Mouse (Mus musculus): ENCODE measurements at regions not wholly inside any gene's neighbourhood (a gene's known extent, or its start where the extent isn't known, plus 50 kb on each side); places are given as distances from the start of the nearest gene placed in this dataset.
A peak's percentile ranks its signal among the peaks of the same experiment; 100 is the strongest.
"Not testable (repeated sequence)": the region's sequence is repeated elsewhere in the genome, so short reads cannot be mapped to it uniquely, and the experiment has no call there.

GRCm38 (mm10) chr14:71085721-71086120 is 486.1 kb upstream of the Fam160b2 start:
- 92% methylated on average over 3 of the region's 3 CpGs for WGBS
- H3K4me1 ChIP-seq: no peaks in the 10 kb centered on the region
- no peaks in the 10 kb centered on the region for H3K9me3 ChIP-seq (replicated peaks)
- H3K36me3 ChIP-seq (ENCODE audit: poor library complexity, severe bottlenecking): no peaks in the 10 kb centered on the region
- no peak overlapping the region for H3K4me2 ChIP-seq
- H3K27ac ChIP-seq: no peak overlapping the region
- H3K9ac ChIP-seq: no peak overlapping the region
- no peak overlapping the region for H3K4me3 ChIP-seq
- ATAC-seq: no peak
- H3K27me3 ChIP-seq: no peaks in the 10 kb centered on the region

- Histone ChIP-seq H3K4me3 (no peak overlapping the region), H3K9me3 (replicated peaks) (no peaks in the 10 kb centered on the region)
- ATAC-seq: no peak
Measured at GRCm38 (mm10) chr14:71082327-71082726, 482.7 kb upstream of the Fam160b2 start.

GRCm38 (mm10) chr14:71075671-71076070 is 476.0 kb upstream of the Fam160b2 start:
- Histone ChIP-seq H3K27ac (no peak overlapping the region), H3K4me3 (no peak overlapping the region), H3K4me2 (no peak overlapping the region), H3K9ac (no peak overlapping the region), H3K9me3 (replicated peaks) (no peaks in the 10 kb centered on the region), H3K36me3 (ENCODE audit: poor library complexity, severe bottlenecking) (no peaks in the 10 kb centered on the region), H3K4me1 (no peaks in the 10 kb centered on the region), H3K27me3 (no peaks in the 10 kb centered on the region)
- WGBS: 91% methylated on average over 2 of the region's 2 CpGs
- ATAC-seq: no peak

More at GRCm38 (mm10) chr14:71082327-71082726, 482.7 kb upstream of the Fam160b2 start:
- Histone ChIP-seq H3K27me3 (no peaks in the 10 kb centered on the region), H3K4me2 (no peak overlapping the region), H3K36me3 (ENCODE audit: poor library complexity, severe bottlenecking) (no peaks in the 10 kb centered on the region), H3K9ac (no peak overlapping the region), H3K27ac (no peak overlapping the region), H3K4me1 (no peaks in the 10 kb centered on the region)

GRCm38 (mm10) chr14:71074019-71074418 is 474.4 kb upstream of the Fam160b2 start:
- no peak for ATAC-seq

GRCm38 (mm10) chr14:71065669-71066068 is 466.0 kb upstream of the Fam160b2 start:
- Histone ChIP-seq H3K36me3 (ENCODE audit: poor library complexity, severe bottlenecking) (no peaks in the 10 kb centered on the region), H3K9ac (no peak overlapping the region), H3K4me1 (no peaks in the 10 kb centered on the region), H3K4me2 (no peak overlapping the region), H3K9me3 (replicated peaks) (0 out of 2 replicates have a peak, but pooled peaks cover 6% of the 10 kb centered on the region), H3K27ac (no peak overlapping the region), H3K4me3 (no peak overlapping the region), H3K27me3 (no peaks in the 10 kb centered on the region)
- WGBS: 89% methylated on average over 4 of the region's 4 CpGs
- ATAC-seq: no peak

More at GRCm38 (mm10) chr14:71074019-71074418, 474.4 kb upstream of the Fam160b2 start:
- H3K4me3 ChIP-seq: no peak overlapping the region
- H3K27ac ChIP-seq: no peak overlapping the region; the same call in 1 of the 2 replicates
- no peak overlapping the region for H3K4me2 ChIP-seq
- no peaks in the 10 kb centered on the region for H3K4me1 ChIP-seq
- H3K9me3 ChIP-seq (replicated peaks): 0 out of 2 replicates have a peak, but pooled peaks cover 6% of the 10 kb centered on the region
- no peaks in the 10 kb centered on the region for H3K36me3 ChIP-seq (ENCODE audit: poor library complexity, severe bottlenecking)
- H3K9ac ChIP-seq: no peak overlapping the region
- H3K27me3 ChIP-seq: no peaks in the 10 kb centered on the region

- 88% methylated on average over 2 of the region's 2 CpGs for WGBS
- Histone ChIP-seq H3K4me2 (no peak overlapping the region), H3K4me3 (no peak overlapping the region), H3K9ac (no peak overlapping the region), H3K36me3 (ENCODE audit: poor library complexity, severe bottlenecking) (no peaks in the 10 kb centered on the region), H3K27me3 (no peaks in the 10 kb centered on the region), H3K9me3 (replicated peaks) (no peaks in the 10 kb centered on the region), H3K27ac (no peak overlapping the region), H3K4me1 (no peaks in the 10 kb centered on the region)
- ATAC-seq: no peak
Measured at GRCm38 (mm10) chr14:71056601-71057000, 457.0 kb upstream of the Fam160b2 start.

- WGBS: 91% methylated on average over 2 of the region's 2 CpGs
- no peaks in the 10 kb centered on the region for H3K9me3 ChIP-seq (replicated peaks)
- ATAC-seq: no peak
- H3K9ac ChIP-seq: no peak overlapping the region
- H3K4me1 ChIP-seq: no peaks in the 10 kb centered on the region
- no peak overlapping the region for H3K4me2 ChIP-seq
- H3K27ac ChIP-seq: no peak overlapping the region
- no peaks in the 10 kb centered on the region for H3K27me3 ChIP-seq
- H3K4me3 ChIP-seq: no peak overlapping the region
- no peaks in the 10 kb centered on the region for H3K36me3 ChIP-seq (ENCODE audit: poor library complexity, severe bottlenecking)
Measured at GRCm38 (mm10) chr14:71055480-71055879, 455.8 kb upstream of the Fam160b2 start.

- no peaks in the 10 kb centered on the region for H3K9me3 ChIP-seq (replicated peaks)
- no peak overlapping the region for H3K27ac ChIP-seq
- no peak for ATAC-seq
- H3K27me3 ChIP-seq: no peaks in the 10 kb centered on the region
- H3K4me3 ChIP-seq: no peak overlapping the region
- WGBS: 78% methylated on average over 9 of the region's 9 CpGs
- H3K36me3 ChIP-seq (ENCODE audit: poor library complexity, severe bottlenecking): no peaks in the 10 kb centered on the region
- H3K4me2 ChIP-seq: no peak overlapping the region
- H3K9ac ChIP-seq: no peak overlapping the region
- H3K4me1 ChIP-seq: no peaks in the 10 kb centered on the region
Measured at GRCm38 (mm10) chr14:71053788-71054641, 454.4 kb upstream of the Fam160b2 start.

- 13% methylated on average over 3 of the region's 3 CpGs for WGBS
- H3K9me3 ChIP-seq (replicated peaks): no peaks in the 10 kb centered on the region
- no peak overlapping the region for H3K27ac ChIP-seq
- ATAC-seq: no peak
- H3K4me1 ChIP-seq: no peaks in the 10 kb centered on the region; the same call in 1 of the 2 replicates
- no peaks in the 10 kb centered on the region for H3K36me3 ChIP-seq (ENCODE audit: poor library complexity, severe bottlenecking)
- no peak overlapping the region for H3K9ac ChIP-seq
- H3K4me2 ChIP-seq: no peak overlapping the region
- H3K27me3 ChIP-seq: no peaks in the 10 kb centered on the region
- no peak overlapping the region for H3K4me3 ChIP-seq
Measured at GRCm38 (mm10) chr14:71047096-71047495, 447.5 kb upstream of the Fam160b2 start.

GRCm38 (mm10) chr14:71043879-71044770 is 444.5 kb upstream of the Fam160b2 start:
- peak; percentile 74 for ATAC-seq

GRCm38 (mm10) chr14:71036620-71037019 is 437.0 kb upstream of the Fam160b2 start:
- Histone ChIP-seq H3K27ac (no peak overlapping the region), H3K4me2 (no peak overlapping the region), H3K4me3 (no peak overlapping the region), H3K27me3 (no peaks in the 10 kb centered on the region), H3K36me3 (ENCODE audit: poor library complexity, severe bottlenecking) (no peaks in the 10 kb centered on the region), H3K9ac (no peak overlapping the region), H3K9me3 (replicated peaks) (no peaks in the 10 kb centered on the region), H3K4me1 (no peaks in the 10 kb centered on the region)
- WGBS: 75% methylated on average over 7 of the region's 7 CpGs
- ATAC-seq: no peak

More at GRCm38 (mm10) chr14:71043879-71044770, 444.5 kb upstream of the Fam160b2 start:
- not testable (repeated sequence) for H3K4me1 ChIP-seq; H3K27ac ChIP-seq; H3K27me3 ChIP-seq; H3K36me3 ChIP-seq (ENCODE audit: poor library complexity, severe bottlenecking); H3K9ac ChIP-seq; H3K9me3 ChIP-seq (replicated peaks); H3K4me3 ChIP-seq; H3K4me2 ChIP-seq
- 46% methylated on average over 11 of the region's 13 CpGs for WGBS

- no peak overlapping the region for H3K9ac ChIP-seq
- H3K9me3 ChIP-seq (replicated peaks): no peaks in the 10 kb centered on the region
- no peak overlapping the region for H3K4me3 ChIP-seq
- H3K27ac ChIP-seq: no peak overlapping the region
- ATAC-seq: no peak
- H3K27me3 ChIP-seq: no peaks in the 10 kb centered on the region
- 13% methylated on average over 2 of the region's 2 CpGs for WGBS
- no peaks in the 10 kb centered on the region for H3K36me3 ChIP-seq (ENCODE audit: poor library complexity, severe bottlenecking)
- no peak overlapping the region for H3K4me2 ChIP-seq
- peaks cover 5% of the 10 kb centered on the region; the same call in 1 of the 2 replicates for H3K4me1 ChIP-seq
Measured at GRCm38 (mm10) chr14:71033586-71033985, 434.0 kb upstream of the Fam160b2 start.
